Mouse (Mus musculus) limb, embryonic 15.5 days (tissue): ENCODE measurements around the gene Irf4. TPM values are rescaled to one million over a fixed set of nuclear protein-coding genes. Genes with fewer than 3 reads are reported as not detected.

Source experiments
- polyA plus RNA-seq: library from polyadenylated mRNA; unstranded; fragments of >200 nt; fragmentation: Nextera tagmentation; extraction: Ambion mirVana; gene quantifications from 2 replicates; pipeline ENCODE4 v1.2.1, GENCODE M21; 2015

Irf4 gene
- polyA plus RNA-seq, 1 experiment from 2014 or later: 0.12 TPM

Other genes starting within 250 kb of the Irf4 start
- gene Uqcrfs1, start 203.9 kb upstream of the Irf4 start, polyA plus RNA-seq: 173 and 202 TPM in 2 replicates
- gene Dusp22, start 89.2 kb upstream of the Irf4 start, polyA plus RNA-seq: 48.2 and 55.6 TPM in 2 replicates
- not detected in 2 replicates for gene Hus1b, start 198.5 kb downstream of the Irf4 start, polyA plus RNA-seq
- gene Exoc2, start 224.9 kb downstream of the Irf4 start, polyA plus RNA-seq: 28.0 and 28.7 TPM in 2 replicates
- 0.08 TPM in 1 of 2 replicates, not detected in the other for gene Gm5447, start 225.0 kb downstream of the Irf4 start, polyA plus RNA-seq